Mouse (Mus musculus) liver, adult 10 weeks (tissue): ENCODE measurements around the gene Max. TPM values are rescaled to one million over a fixed set of nuclear protein-coding genes. Genes with fewer than 3 reads are reported as not detected.

Experiments
- polyA plus RNA-seq: library from polyadenylated mRNA; stranded (reverse); fragments of 350-450 nt; fragmentation: Illumina TruSeq; extraction: RNeasy Lipid Tissue Mini Kit (QIAGEN cat#74804); gene quantifications from one replicate; pipeline ENCODE4 v1.2.3, GENCODE M21; 2014; ENCODE audit warnings: low read depth, low replicate concordance

The Max gene
- 18.2 TPM for polyA plus RNA-seq

GRCm38 (mm10) chr12:76961932-76962891 lies at the start of gene Max:
Gene Max (minus strand): TSS chr12:76962201.

Other genes starting within 250 kb of the Max start
- gene Churc1, start 196.7 kb downstream of the Max start, polyA plus RNA-seq, result 62.0 TPM
- gene Fntb, start 196.6 kb downstream of the Max start, polyA plus RNA-seq, result 1.0 TPM
- not detected for gene Gpx2, start 166.6 kb downstream of the Max start, polyA plus RNA-seq
- not detected for gene Rab15, start 139.3 kb downstream of the Max start, polyA plus RNA-seq